Mouse (Mus musculus) NIH3T3 (cell line): ENCODE data around the gene Krtap11-1.

Source experiments
- DNase-seq: peaks from one replicate; pipeline ENCODE4 v3.0.0-alpha.2; 2012; ENCODE audit warnings: low read depth

The Krtap11-1 gene

DNA sequence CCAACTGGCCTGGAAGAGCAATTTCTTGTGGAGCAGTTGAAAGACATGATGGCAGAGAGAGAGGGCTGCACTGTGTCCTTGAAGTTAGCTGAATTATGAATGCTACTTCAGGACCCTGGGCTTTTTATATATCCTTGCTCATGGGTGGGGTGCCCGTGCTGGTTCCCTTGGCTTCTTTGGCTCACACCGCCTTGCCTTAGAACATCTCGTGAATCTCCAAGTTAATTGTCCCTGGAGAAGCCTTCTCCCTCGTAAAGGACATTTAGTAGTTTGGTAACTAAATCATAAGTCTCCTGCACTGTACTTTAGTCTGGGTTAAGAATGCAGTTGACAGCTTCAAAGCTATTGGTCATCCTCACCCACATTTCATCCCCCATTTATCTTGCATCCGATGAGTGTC, at the start of gene Krtap11-1:
Gene Krtap11-1 (minus strand): TSS at position 101 of the 400 bp plus-strand sequence.
- no peak for DNase-seq

DNA sequence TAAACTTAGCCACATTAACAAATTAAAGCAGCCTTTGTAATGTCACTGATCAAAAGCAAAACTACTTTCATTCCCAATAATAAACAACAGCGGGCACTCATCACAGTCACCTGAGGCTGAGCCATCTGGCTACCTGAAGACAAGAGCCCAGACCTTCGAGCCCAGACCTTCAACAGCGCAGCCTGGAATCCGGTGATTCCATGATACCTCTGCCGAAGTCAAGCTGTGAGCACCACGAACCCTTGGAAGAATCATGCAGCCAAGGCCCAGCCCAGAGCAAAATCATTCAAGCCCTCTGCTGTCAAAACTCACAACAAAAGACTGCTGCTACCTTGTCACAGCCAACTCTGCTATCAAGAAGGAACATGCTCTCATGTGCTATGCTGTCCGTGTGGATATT, 47.2 kb upstream of the Krtap11-1 start:
- no peak for DNase-seq

DNA sequence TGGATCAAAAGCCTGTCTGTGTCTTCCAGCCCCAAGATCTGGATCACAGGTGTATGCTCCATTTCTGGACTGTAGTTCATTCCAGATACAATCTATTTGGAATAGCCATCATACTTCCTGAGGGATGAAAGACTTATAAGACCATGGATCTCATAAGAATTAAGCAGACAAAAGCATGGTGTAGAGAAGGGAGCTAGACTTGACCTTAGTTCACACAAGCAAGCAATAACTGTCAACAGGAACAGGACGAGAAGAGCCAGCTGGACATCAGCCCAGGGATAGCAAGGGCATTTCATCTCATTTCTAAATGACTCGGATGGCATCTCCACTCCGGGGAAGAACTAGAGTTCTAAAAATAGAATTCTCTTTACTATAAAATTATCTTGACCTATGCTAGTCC, 46.3 kb upstream of the Krtap11-1 start:
- DNase-seq: no peak

DNA sequence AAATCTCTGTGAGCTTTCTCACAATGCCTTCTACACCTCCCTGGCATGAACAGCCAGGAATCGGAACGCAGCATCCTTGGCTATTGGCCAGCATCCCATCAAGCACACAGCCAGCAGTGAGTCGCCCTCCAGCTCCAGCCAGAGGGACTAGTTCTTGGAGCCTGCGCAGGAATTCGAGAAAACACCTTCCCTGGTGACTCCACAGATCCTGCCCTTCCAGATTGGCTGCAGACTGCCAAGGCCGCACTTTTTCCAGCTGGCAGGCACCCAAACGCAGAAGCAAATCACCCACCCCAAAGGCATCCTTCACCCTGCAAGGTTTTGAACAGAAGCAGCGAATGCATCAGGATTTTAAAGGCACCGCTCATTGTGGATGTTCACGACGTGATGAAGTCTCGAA, 42.7 kb upstream of the Krtap11-1 start:
- DNase-seq: no peak

DNA sequence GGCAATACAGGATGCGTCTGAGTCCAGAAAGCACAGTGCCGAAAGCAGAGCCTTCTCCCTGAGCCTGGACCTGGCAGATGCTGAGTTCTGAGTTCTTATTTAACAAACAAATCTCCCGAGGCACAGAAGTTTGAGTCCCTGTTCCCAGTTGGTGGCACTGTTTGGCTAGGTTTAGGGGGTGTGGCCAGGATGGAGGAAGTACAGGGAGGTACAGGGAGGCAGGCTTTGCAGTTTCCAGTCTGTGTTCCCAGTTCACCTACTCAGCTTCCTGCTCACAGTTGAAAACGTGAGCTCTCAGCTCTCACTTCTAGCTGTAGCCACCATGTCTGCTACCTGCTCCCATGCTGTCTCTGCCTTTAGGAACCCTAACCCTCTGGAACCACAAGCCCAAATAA, 37.8 kb upstream of the Krtap11-1 start:
- DNase-seq: no peak

DNA sequence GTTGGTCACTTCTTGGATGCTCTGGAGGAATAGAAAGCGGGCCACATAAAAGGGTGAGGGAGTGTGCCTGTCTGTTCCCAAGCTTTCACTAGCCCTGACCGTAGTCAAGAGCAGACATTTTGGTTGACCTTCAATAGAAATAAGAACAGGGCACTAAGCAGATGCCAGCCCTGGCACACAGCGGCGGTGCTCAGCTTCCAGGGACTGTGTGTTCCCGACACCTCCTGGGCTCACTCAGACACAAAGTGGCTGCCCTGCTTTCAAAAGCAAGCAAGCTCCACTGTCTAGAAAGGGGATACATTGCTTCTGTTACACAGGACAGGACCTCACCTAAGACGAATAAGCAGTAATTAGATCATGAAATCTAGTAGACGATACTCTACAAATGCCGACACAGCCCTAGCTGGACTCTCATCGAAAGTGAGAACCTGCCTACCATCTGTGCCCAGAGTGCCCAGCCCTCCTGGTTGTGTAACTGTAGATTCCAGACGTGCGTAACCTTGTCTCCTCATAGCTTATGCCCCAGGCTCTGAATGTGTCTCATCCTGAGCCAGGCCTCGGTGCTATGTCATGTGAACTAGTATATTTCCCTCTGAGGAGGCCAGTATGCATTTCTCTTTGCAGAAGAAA, 37.3 kb upstream of the Krtap11-1 start:
- no peak for DNase-seq

DNA sequence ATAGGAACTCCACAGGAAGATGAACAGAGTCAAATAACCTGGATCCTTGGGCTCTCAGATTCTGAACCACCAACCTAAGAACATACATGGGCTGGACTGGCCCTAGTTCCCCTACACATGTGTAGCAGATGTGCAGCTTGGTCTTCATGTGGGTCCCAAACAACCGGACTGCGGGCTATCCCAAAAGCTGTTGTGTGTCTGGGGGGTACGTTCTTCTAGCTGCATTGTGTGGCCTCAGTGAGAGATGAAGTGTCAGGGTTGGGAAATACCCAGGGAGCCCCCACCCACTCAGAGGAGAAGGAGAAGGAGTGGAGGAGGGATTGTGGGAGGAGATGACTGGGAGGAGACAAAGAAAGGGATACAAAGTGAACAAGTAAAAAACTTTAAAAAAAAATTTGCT, 36.0 kb upstream of the Krtap11-1 start:
- DNase-seq: no peak

DNA sequence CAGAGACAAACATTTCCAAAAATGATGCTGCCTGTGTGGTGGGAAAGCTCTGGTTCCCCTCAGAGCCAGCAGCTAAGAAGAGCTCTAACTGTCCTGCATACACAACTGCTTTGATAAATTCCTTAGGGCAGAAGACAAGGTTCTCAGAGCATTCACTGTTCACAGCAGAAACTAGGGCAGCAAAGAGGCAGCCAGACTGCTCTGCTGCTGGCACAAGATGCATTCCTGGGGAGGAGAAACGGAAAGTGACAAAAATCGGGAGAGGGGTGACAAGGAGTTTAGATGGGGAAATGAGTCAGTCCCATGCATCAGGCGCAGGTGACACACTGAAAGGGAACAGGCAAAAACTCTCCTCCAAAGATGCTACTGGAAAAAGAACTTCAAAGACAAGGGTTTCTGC, 16.2 kb upstream of the Krtap11-1 start:
- DNase-seq: no peak

DNA sequence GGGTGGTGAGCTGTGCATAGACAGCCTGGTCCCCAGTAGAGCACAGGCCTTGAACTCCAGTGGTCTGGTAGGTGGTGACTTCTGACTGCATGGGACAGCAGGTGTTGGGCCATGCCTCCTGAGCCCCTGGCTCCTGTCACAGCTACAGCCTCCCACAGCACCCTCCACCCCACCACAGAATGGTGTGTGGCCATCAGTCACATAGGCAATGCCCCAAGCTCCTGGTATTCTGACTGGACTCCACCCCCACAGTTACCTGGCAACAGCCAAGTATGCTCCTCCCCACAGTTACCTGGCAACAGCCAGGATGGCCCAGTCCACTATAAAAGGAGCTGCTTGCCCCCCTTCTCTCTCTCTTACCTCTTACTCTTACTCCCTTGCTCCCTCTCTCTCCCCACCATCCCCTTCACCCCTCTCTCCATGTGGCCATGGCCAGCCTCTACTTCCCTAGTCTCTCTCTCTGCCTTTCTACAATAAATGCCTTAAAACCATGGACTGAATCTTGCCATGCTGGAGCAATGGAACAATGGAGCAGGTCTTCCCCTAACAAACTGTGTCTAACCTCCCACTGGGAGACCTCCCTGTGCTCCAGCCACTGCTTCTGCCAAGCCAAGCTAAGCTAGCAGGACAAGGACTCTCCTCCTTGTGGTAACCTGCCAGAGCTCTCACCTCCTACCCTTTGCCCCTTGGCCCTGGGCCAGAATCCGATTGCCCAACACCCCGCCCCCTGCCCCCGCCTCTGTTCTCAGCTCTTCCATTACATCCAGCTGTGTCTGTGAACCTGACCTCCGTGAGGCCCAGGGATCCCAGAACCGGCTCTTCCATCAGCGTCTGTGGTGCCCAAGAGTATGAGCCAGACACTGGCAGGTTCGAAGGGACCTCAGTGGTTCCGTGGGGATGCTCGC, 14.9 kb upstream of the Krtap11-1 start:
- no peak for DNase-seq

DNA sequence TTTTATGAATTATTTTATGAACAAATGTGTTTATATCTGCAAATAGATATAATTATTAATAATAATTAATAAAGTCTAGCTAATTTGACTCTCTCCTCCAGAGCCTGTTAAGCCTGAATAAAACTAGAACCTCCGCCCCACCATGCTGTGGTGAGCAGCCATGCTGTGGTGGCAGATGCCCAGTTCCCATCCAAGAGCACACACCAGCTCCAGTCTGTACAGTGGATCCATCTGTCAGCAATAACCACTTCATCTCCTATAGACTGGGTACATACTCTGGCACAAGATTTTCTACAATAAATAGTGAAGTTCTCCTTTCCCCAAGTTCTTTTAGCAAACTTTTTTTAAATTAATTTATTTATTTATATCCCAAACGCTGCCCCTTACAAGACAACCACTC, 10.7 kb upstream of the Krtap11-1 start:
- no peak for DNase-seq

DNA sequence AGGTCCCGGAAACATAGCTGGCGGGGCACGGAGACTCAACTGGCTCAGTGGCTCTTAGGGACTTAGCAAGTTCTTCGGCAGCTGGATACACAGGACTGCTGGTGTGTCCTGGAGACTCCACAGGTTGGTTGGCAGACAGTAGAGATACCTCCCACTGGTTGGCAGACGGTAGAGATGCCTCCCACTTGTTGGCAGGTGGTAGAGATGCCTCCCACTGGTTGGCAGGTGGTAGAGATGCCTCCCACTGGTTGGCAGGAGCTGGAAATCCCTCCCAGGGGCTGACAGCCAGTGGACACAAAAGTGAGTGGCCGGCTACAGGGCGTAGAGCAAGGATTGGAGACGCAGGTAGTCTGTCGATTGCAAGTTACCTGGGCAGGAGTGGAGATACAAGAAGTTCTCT, 467 bp downstream of the Krtap11-1 start:
- no peak for DNase-seq

DNA sequence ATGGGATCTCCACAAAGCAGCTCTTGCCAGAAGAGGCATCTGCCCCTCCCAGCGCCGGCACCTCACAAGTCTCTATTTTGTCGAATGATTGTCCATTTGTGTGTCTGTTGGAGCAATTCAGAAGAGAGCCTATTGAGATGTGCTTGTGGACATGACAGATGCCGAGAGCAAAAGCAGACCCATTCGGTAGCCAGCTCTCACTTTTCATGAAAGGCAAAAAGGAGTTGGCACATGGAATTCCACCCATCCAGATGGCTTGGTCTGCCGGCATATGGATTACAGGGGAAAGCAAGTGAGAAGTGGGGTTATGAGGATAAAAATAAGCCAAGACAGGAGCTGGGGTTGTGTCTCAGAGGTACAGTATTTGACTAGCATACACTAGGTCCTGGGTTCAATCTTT, 1.8 kb downstream of the Krtap11-1 start:
- DNase-seq: no peak

DNA sequence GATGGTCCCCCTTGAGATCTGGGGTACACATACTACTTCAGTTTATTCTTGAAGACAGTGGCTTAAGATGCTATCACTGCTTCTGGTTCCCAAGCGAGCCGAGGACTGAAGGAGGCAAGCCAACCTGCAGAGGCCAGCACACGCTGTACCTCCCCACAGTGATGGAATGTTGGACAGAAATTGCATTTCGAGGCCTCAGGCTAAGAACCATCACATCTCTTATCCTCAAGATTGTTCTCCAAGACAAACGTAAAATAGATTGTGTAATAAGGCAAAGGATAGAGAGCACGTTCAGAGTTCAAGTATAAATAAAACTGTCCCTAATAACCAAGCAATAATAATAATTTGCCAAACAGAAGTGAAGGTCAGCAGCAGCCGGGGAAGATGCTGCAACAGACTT, 2.8 kb downstream of the Krtap11-1 start:
- DNase-seq: no peak

DNA sequence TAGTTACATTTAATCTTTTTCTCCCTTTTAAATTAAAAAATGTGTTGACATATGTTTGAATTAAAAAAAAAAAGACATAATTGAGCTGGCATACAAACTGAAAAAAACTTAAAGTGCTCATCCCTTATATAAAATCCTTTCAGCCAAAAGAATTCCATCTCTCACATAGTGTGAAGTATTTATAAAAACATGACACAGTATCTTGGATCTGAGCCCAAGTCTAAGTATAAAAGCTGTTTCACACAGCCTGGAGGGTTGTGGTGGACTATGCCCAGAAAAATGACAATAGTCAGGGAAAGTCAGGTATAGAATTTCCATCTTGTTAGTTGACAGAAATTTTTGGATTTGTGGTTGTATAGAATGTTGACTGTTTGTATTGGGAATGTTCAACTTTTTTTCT, 20.7 kb downstream of the Krtap11-1 start:
- DNase-seq: no peak

DNA sequence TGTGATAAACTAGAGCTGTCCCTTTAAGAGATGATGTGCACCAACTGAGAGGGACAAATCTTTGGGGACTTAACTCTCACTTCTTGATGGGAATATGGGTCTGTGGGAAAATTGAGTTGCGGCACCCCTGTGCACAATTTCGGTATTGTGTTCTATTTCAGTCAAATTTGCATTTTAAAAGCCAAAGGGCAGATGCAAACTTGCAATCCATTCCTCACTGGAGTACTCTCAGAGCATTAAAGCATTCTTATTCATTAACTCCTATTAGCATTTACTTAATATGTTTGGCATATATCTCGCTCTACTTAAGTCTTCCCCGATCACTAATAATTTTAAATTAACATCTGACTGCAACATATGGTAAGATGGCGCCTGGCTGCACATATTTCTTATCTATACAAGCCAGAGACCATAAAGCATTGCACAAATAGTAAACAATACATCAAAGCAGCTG, 32.9 kb downstream of the Krtap11-1 start:
- no peak for DNase-seq

DNA sequence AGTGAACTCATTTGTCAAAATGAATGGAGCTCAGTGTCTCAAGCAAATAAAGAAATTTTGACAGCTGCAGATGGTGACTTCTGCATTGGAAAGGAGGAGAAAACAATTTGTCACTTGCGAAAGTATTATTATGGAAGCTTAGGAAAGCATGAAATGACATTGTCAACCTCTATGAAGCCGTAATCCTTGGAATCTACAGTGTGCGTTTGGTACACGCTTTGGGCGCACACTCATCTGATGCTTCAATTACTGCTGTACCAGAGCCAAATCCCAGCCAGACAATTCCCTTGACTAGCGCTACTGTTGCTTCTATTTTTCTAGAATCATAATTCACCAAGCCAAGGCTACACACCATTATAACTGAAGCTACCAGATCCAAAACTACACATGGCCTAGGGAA, 33.6 kb downstream of the Krtap11-1 start:
- DNase-seq: no peak

DNA sequence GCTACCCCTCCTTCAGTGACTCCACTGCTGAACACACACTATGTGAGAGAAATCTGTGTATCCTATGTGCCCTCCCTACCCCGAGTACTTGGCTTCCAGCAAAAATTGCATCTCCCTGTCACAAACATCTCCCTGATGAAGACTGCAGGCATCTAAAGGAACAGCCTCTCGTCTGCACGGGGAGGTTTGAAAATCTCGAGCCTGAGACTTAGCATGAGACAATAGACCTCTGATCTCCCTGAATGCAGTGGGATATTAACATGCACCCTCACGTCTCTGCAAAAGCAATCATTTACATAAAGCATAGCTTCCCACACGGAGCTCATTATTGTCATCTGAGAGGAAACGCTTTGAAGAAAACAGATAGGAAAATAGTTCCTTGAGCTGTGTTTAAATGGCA, 40.4 kb downstream of the Krtap11-1 start:
- no peak for DNase-seq

DNA sequence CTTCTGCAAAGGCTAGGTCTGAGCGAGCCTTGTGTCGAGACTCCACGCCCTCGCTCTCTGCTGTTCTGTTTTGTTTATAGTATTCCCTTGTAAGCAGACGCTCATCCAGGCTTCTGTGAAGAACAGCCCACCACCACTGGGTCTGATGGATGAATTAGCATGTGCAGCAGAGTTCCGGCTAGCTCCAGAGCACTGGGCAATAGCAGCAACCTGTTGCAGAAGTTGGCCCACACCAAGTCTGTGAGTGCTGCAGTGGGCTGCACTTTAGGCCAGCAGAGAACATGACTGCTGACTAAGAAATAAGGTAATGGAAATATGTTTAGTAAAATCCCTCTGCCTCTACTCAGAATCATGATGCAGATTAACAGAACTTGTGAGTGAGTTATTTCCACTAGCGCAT, 41.1 kb downstream of the Krtap11-1 start:
- no peak for DNase-seq

DNA sequence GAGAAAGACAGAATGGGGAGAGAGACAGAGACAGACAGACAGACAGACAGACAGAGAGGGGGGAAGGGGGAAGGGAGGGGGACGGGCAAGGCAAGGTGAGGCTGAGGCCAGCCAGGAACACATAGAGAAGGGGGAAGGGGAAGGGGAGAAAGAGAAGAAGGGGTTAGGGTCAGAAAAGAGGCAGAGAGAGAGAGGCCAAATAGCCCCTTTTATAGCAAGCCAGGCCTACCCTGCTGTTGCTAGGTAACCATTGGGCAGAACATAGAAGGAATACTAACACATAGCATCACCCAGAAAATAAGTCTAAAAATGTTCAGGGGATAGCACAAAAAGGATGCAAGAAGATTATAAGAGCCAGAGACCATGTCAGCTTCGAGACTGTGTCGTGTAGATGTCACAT, 42.6 kb downstream of the Krtap11-1 start:
- DNase-seq: no peak

DNA sequence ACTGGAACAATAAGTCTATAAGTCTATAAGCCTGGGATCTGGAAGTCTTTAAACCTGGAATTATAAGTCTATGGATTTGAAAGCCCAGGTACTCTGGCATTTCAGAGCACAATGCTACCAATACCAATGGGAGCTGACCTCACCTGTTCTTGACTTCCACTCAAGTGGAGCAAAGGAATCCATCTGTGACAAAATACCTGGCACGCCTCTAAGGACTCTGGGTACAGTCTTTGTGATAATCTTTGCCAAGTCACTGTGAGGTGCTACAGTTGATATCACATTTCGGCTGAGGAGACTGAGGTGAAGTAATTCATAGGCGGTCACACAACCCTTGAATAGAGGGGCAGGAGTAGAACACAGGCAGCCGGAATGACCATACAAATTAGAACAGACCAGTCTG, 50.0 kb downstream of the Krtap11-1 start:
- no peak for DNase-seq

DNA sequence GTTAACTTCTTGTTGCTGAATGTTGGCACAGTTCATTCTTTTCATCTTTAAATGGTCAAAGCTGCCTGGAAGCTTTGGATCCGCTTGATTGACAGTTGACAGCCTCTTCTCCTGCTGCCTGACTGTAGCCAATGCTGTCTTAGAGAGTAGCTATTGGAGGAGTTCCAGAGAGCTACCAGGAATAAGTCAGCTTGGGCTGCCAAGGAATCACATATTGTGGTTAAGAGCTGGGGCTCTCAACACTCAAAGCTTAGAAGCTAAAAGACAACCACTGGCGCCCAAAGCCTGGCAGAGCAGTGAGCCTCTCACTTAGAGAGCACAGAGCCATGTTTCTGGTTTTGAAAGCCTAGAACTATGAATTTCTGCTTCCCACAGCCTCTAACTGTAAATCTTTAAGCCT, 50.4 kb downstream of the Krtap11-1 start:
- DNase-seq: no peak
